Mouse (Mus musculus) frontal cortex, postnatal 25 days (tissue): ENCODE results near the gene Dcaf5.

Source experiments
- DNase-seq, 2 experiments: peaks; one replicate each; pipeline ENCODE4 v3.0.0; 2022; ENCODE audit warnings: low spot score in 2 of 2

Dcaf5 gene

GRCm38 (mm10) chr12:80340936-80341335, 95.5 kb downstream of the Dcaf5 start:
- no peak for DNase-seq

- DNase-seq, result no peak
Measured at GRCm38 (mm10) chr12:80334162-80334561, 102.2 kb downstream of the Dcaf5 start.

- DNase-seq, result no peak
Measured at GRCm38 (mm10) chr12:80331634-80332033, 104.8 kb downstream of the Dcaf5 start.

- DNase-seq, result no peak
Measured at GRCm38 (mm10) chr12:80330819-80331218, 105.6 kb downstream of the Dcaf5 start.

GRCm38 (mm10) chr12:80329641-80330040, 106.8 kb downstream of the Dcaf5 start:
- no peak for DNase-seq

GRCm38 (mm10) chr12:80326047-80326446, 110.4 kb downstream of the Dcaf5 start:
- DNase-seq, result no peak

GRCm38 (mm10) chr12:80324785-80325131, 111.6 kb downstream of the Dcaf5 start:
- no peak for DNase-seq

GRCm38 (mm10) chr12:80324051-80324784, 112.2 kb downstream of the Dcaf5 start:
- DNase-seq, result no peak

- no peak for DNase-seq
Measured at GRCm38 (mm10) chr12:80323371-80324050, 112.9 kb downstream of the Dcaf5 start.

GRCm38 (mm10) chr12:80322494-80322893, 113.9 kb downstream of the Dcaf5 start:
- no peak for DNase-seq

- DNase-seq, result no peak
Measured at GRCm38 (mm10) chr12:80319062-80319461, 117.3 kb downstream of the Dcaf5 start.

- no peak for DNase-seq
Measured at GRCm38 (mm10) chr12:80315321-80315720, 121.1 kb downstream of the Dcaf5 start.

GRCm38 (mm10) chr12:80311959-80312669, 124.3 kb downstream of the Dcaf5 start:
- DNase-seq, result no peak

- no peak for DNase-seq
Measured at GRCm38 (mm10) chr12:80307556-80307955, 128.8 kb downstream of the Dcaf5 start.

- no peak for DNase-seq
Measured at GRCm38 (mm10) chr12:80304518-80304917, 131.9 kb downstream of the Dcaf5 start.

GRCm38 (mm10) chr12:80300833-80301456, 135.5 kb downstream of the Dcaf5 start:
- no peak for DNase-seq

GRCm38 (mm10) chr12:80298714-80299113, 137.7 kb downstream of the Dcaf5 start:
- no peak for DNase-seq

GRCm38 (mm10) chr12:80291895-80292435, 144.4 kb downstream of the Dcaf5 start:
- no peak for DNase-seq

GRCm38 (mm10) chr12:80290964-80291363, 145.4 kb downstream of the Dcaf5 start:
- DNase-seq, result peak in 1 of 2 experiments; percentile 6

GRCm38 (mm10) chr12:80290483-80290882, 145.9 kb downstream of the Dcaf5 start:
- no peak for DNase-seq

GRCm38 (mm10) chr12:80289722-80290121, 146.7 kb downstream of the Dcaf5 start:
- no peak for DNase-seq

- DNase-seq, result no peak
Measured at GRCm38 (mm10) chr12:80285890-80286289, 150.5 kb downstream of the Dcaf5 start.
